Mouse (Mus musculus): ENCODE data around the gene Btbd17.

DNA sequence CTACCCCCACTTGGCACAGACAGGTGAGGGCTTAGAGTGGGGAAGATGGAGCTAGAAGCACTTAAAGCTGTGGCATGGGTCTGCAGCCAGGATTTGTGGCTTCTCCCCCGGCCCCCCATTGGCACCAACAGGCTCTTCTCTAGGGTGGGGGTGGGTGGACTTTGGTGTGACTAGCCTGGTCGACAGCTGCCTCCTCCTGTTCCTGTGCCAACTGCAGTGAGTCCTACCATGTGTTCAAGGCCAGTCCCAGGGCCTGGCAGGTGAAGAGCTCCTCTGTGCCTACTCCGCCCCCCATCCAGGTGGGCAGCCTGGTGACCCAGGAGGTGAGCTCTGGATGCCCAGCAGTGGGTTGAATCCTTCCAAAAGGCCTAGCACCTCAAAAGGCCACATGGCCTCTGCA, 8.1 kb downstream of the Btbd17 start:
- TF ChIP-seq CTCF (IDR thresholded peaks at IDR 0.05; ENCODE audit: low read depth, low read length) (no peak), POLR2A (IDR thresholded peaks at IDR 0.05; ENCODE audit: borderline replicate concordance, low read depth, low read length) (no peak)
